Mouse (Mus musculus): ENCODE data around the gene Dclre1c. TPM values are rescaled to one million over a fixed set of nuclear protein-coding genes. Genes with fewer than 3 reads are reported as not detected.
A peak's percentile ranks its signal among the peaks of the same experiment; 100 is the strongest.

Gene Dclre1c
- polyA plus RNA-seq, 1 experiment from 2014 or later, result 7.3 TPM

DNA sequence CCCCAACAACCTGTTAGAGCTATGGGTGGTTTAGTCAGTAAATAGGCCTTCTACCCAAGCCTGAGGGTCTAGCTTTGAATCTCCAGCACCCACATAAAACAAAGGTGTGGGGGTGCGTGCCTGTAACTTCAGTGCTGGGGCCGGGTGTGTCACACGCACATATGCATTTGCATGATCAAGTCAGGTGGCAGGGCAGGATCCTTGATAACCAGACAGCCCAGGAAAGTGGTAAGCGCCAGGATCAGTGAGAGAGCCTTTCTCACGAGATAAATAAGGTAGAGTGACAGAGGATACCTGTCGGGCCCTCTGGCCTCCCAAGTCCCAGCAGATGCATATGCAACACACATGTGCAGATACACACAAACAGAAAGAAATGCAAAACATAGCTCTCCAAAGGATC lies 75.6 kb downstream of the Dclre1c start:
- Histone ChIP-seq H3K4me1 (ENCODE audit: control insufficient read depth, insufficient read depth, low read length) (no peaks in the 10 kb centered on the region), H3K27ac (ENCODE audit: low read depth, low read length) (no peak overlapping the region), H3K9ac (ENCODE audit: low read depth, low read length) (no peak overlapping the region), H3K36me3 (ENCODE audit: control insufficient read depth, insufficient read depth, low read length) (peaks cover 64% of the 10 kb centered on the region), H3K9me3 (ENCODE audit: control insufficient read depth, low read length) (no peaks in the 10 kb centered on the region), H3K4me2 (replicated peaks; ENCODE audit: low read depth, low read length) (no peak overlapping the region), H3K27me3 (ENCODE audit: control insufficient read depth, insufficient read depth, low read length) (no peaks in the 10 kb centered on the region), H3K4me3 (ENCODE audit: low read length) (no peak overlapping the region)
- ATAC-seq (ENCODE audit: low FRiP score, low TSS enrichment), result no peak
- WGBS, result 93% methylated on average over 6 of the region's 6 CpGs

DNA sequence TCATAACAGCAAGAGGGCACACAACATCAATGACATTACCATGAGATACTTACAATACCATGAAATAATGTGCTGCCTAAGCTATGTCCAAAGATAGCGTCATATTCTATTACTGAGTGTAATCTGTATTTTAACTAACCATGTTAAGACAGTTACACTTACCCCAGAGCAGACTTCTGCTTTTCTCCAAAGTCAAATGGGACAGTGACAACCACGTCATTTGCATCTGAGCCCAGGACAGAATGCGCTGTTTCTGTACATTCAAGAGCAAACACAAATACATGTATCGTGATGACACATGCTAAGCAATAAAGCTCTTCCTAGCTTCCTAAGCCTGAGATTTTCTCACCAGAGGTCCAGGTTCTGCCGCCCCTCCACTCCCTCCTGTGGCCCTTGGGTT lies 77.0 kb downstream of the Dclre1c start:
- Histone ChIP-seq H3K36me3 (ENCODE audit: control insufficient read depth, insufficient read depth, low read length) (peaks cover 65% of the 10 kb centered on the region), H3K4me1 (ENCODE audit: control insufficient read depth, insufficient read depth, low read length) (no peaks in the 10 kb centered on the region), H3K27ac (ENCODE audit: low read depth, low read length) (no peak overlapping the region), H3K9ac (ENCODE audit: low read depth, low read length) (no peak overlapping the region), H3K27me3 (ENCODE audit: control insufficient read depth, insufficient read depth, low read length) (no peaks in the 10 kb centered on the region), H3K4me3 (ENCODE audit: low read length) (no peak overlapping the region), H3K9me3 (ENCODE audit: control insufficient read depth, low read length) (no peaks in the 10 kb centered on the region), H3K4me2 (replicated peaks; ENCODE audit: low read depth, low read length) (no peak overlapping the region)
- 97% methylated on average over 5 of the region's 5 CpGs for WGBS
- no peak for ATAC-seq (ENCODE audit: low FRiP score, low TSS enrichment)

DNA sequence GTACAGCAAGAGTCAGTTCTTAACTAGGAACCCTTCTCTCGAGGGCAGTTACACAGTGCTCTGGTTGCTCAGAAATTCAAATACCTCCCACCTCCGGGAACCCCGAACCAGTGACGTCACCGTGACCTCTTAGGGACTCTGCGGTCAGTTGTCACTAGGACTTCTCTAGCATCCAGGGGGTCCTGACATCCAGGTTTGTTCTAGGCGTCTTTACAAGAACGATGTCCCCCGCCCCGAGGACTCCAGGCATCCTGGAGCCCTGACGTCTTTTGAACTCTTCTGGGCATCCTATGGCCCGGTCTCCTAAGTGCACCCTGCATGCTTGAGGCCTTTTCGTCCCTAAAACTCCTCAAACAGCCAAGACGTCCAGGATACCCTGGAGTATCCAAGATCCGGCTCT lies 88.1 kb downstream of the Dclre1c start:
- Histone ChIP-seq H3K27me3 (ENCODE audit: control insufficient read depth, insufficient read depth, low read length) (no peaks in the 10 kb centered on the region), H3K36me3 (ENCODE audit: control insufficient read depth, insufficient read depth, low read length) (peaks cover 28% of the 10 kb centered on the region), H3K9me3 (ENCODE audit: control insufficient read depth, low read length) (no peaks in the 10 kb centered on the region), H3K4me1 (ENCODE audit: control insufficient read depth, insufficient read depth, low read length) (peaks cover 9% of the 10 kb centered on the region), H3K9ac (ENCODE audit: low read depth, low read length) (peak overlapping the region; percentile 88), H3K27ac (ENCODE audit: low read depth, low read length) (peak overlapping the region; percentile 82), H3K4me3 (ENCODE audit: low read length) (peak overlapping the region; percentile 89), H3K4me2 (replicated peaks; ENCODE audit: low read depth, low read length) (peak overlapping the region; percentile 79)
- ATAC-seq (ENCODE audit: low FRiP score, low TSS enrichment), result no peak
- under 1% methylated on average over 15 of the region's 15 CpGs for WGBS

DNA sequence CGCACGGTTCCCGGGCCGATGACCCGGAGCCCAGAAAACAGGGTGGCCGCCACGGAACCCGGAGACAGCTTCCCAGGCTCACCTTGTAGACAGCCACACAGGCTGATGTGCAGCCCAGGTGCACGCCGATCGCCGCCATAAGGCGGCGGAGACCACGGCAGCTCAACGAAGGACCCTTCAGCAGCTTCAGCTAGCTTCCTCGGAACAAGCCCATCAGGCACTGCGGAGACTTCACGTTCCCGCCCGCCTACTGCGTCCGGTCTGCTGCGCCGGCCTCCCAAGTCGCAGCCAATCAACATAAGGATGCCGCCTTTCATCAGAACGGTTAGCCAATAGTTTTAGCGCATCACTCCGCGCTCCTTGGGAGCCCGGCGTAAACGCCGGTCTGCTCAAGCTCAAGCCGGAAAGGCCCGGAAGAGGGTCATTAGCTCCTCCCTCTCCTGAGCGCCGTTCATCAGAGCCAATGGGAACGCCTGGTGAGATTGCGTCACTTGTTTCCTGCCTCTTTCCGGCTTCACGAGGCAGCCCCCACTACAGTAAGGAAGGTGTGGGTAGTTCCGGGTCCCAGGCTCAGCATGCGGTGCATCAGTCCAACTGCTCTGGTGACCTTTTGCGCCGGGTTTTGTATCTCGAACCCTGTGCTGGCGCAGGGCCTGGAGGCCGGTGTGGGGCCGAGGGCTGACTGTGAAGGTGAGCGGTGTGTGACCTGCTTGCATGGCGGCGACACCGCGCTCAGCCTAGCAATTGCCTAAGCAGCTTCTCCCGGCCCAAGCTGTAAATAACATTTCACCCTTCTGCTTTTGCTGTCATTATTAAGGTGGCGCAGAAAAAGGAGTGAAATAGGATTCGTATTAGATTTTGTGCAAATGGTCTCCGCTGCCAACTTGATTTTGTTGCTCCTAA lies 88.9 kb downstream of the Dclre1c start, which contains the start of the genes Gm45902, Hspa14 and Cdnf:
Gene Gm45902 (minus strand): TSS at position 239 of the 903 bp plus-strand sequence.
Gene Hspa14 (minus strand): TSS at position 263 of the 903 bp plus-strand sequence.
Gene Cdnf (plus strand): TSS at position 479 of the 903 bp plus-strand sequence.
- Histone ChIP-seq H3K9ac (ENCODE audit: low read depth, low read length) (peak within 1 kb of the TSS; percentile 88), H3K27me3 (ENCODE audit: control insufficient read depth, insufficient read depth, low read length) (no peaks in the 10 kb centered on the region), H3K36me3 (ENCODE audit: control insufficient read depth, insufficient read depth, low read length) (peaks cover 24% of the 10 kb centered on the region), H3K9me3 (ENCODE audit: control insufficient read depth, low read length) (no peaks in the 10 kb centered on the region), H3K4me1 (ENCODE audit: control insufficient read depth, insufficient read depth, low read length) (peaks cover 9% of the 10 kb centered on the region), H3K4me3 (ENCODE audit: low read length) (peak within 1 kb of the TSS; percentile 89), H3K4me2 (replicated peaks; ENCODE audit: low read depth, low read length) (peak within 1 kb of the TSS; percentile 79), H3K27ac (ENCODE audit: low read depth, low read length) (peak within 1 kb of the TSS; percentile 82)
- peak; percentile 100 for ATAC-seq (ENCODE audit: low FRiP score, low TSS enrichment)
- 1% methylated on average over 60 of the region's 60 CpGs for WGBS

Other genes with a start within 250 kb of the Dclre1c start
- gene Nmt2, start 139.9 kb upstream of the Dclre1c start, polyA plus RNA-seq (2014; fragmentation: Nextera tagmentation; extraction: Ambion mirVana), result 52.1 and 54.4 TPM in 2 replicates
- gene Rpp38, start 91.5 kb upstream of the Dclre1c start, polyA plus RNA-seq (2014; fragmentation: Nextera tagmentation; extraction: Ambion mirVana), result 26.5 and 35.2 TPM in 2 replicates
- gene Acbd7, start 88.0 kb upstream of the Dclre1c start, polyA plus RNA-seq (2014; fragmentation: Nextera tagmentation; extraction: Ambion mirVana), result 1.2 and 1.7 TPM in 2 replicates
- not detected in 2 replicates for gene Olah, start 26.9 kb upstream of the Dclre1c start, polyA plus RNA-seq (2014; fragmentation: Nextera tagmentation; extraction: Ambion mirVana)
- not detected in 2 replicates for gene Meig1, start 1.5 kb upstream of the Dclre1c start, polyA plus RNA-seq (2014; fragmentation: Nextera tagmentation; extraction: Ambion mirVana)
- 25.1 and 28.8 TPM in 2 replicates for gene Suv39h2, start 50.9 kb downstream of the Dclre1c start, polyA plus RNA-seq (2014; fragmentation: Nextera tagmentation; extraction: Ambion mirVana)
- 3.6 and 7.3 TPM in 2 replicates for gene Gm45902, start 88.7 kb downstream of the Dclre1c start, polyA plus RNA-seq (2014; fragmentation: Nextera tagmentation; extraction: Ambion mirVana)
- 105 and 119 TPM in 2 replicates for gene Hspa14, start 88.7 kb downstream of the Dclre1c start, polyA plus RNA-seq (2014; fragmentation: Nextera tagmentation; extraction: Ambion mirVana)
- gene Cdnf, start 88.9 kb downstream of the Dclre1c start, polyA plus RNA-seq (2014; fragmentation: Nextera tagmentation; extraction: Ambion mirVana), result 0.23 TPM in 1 of 2 replicates, not detected in the other
- 40.9 and 77.0 TPM in 2 replicates for gene Fam107b, start 146.4 kb downstream of the Dclre1c start, polyA plus RNA-seq (2014; fragmentation: Nextera tagmentation; extraction: Ambion mirVana)

Data from kidney, embryonic 14.5 days (tissue).